Mouse (Mus musculus): ENCODE measurements around the gene Gm40193.

DNA sequence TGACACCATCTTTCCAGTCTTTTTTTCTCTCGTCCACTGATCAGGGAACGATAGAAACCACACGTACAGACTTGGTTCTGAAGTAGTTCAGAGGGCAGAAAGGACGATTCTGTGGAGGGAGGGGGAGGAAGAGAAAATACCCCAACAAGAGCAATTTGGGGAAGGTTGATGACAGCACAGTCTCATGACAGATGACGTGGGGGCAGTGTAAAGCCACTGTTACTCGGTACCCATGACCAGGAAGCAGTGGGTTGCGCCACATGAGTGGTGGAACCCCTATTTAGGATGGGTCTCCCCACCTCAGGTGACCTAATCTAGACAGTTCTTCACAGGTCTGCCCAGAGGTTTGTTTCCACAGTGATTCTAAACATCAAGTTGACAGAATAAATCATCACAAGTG lies 4.1 kb downstream of the Gm40193 start:
- TF ChIP-seq CTCF (IDR thresholded peaks at IDR 0.05; ENCODE audit: extremely low read depth, insufficient read length, insufficient replicate concordance, low read depth, low read length) (no peak), POLR2A (IDR thresholded peaks at IDR 0.05; ENCODE audit: low read depth, low read length) (no peak)

All from small intestine, adult 2 months (tissue).